Comparison of ENCODE assay signal across 8 mouse cellular contexts in genomic region chr11:16507385-16508051, GRCm38 (mm10). TPM values are rescaled to one million over a fixed set of nuclear protein-coding genes. Genes with fewer than 3 reads are reported as not detected.
DNase-seq lines count a peak whose midpoint lies in the region; ATAC-seq and TF ChIP-seq lines count a peak whose summit lies in the region.

No protein-coding gene starts in this region.

- intact Hi-C loops in gastrocnemius, adult 2 months (cut with DNase I) = loop anchor here (5.0 kb wide), 1 partner anchor 445 kb away; the partner anchor contains the start of gene Fbxo48
- intact Hi-C loops in gastrocnemius, postnatal 36 days (cut with DNase I) = no loop called here

- H3K27ac ChIP-seq in gastrocnemius, adult 2 months = peak overlapping the region; percentile 92
- H3K27ac ChIP-seq in bone marrow macrophage, adult 2 months (ENCODE audit: insufficient read depth, low read depth, low read length) = peak overlapping the region; percentile 26; the same call in 1 of the 2 replicates
- H3K27ac ChIP-seq in heart, embryonic 16.5 days (ENCODE audit: low read length) = peak overlapping the region; percentile 97
- peak overlapping the region; percentile 94 for H3K27ac ChIP-seq in neural tube, embryonic 13.5 days (replicated peaks)

- H3K9ac ChIP-seq in heart, embryonic 16.5 days (ENCODE audit: low read length) = peak overlapping the region; percentile 98
- H3K9ac ChIP-seq in neural tube, embryonic 13.5 days = peak overlapping the region; percentile 95

- 2% methylated on average over 26 of the region's 26 CpGs for WGBS in heart, embryonic 16.5 days
- WGBS in neural tube, embryonic 13.5 days = 5% methylated on average over 26 of the region's 26 CpGs

- H3K36me3 ChIP-seq in heart, embryonic 16.5 days (ENCODE audit: control insufficient read depth, insufficient read depth) = peaks cover 18% of the 10 kb centered on the region
- H3K36me3 ChIP-seq in neural tube, embryonic 13.5 days = peaks cover 31% of the 10 kb centered on the region

- no peak for TF ChIP-seq CTCF in gastrocnemius, adult 2 months (IDR thresholded peaks at IDR 0.05)
- TF ChIP-seq CTCF in bone marrow macrophage, adult 2 months (IDR thresholded peaks at IDR 0.05; ENCODE audit: low read depth, low read length) = no peak

- H3K4me2 ChIP-seq in heart, embryonic 16.5 days (ENCODE audit: low read depth, low read length) = peak overlapping the region; percentile 82
- H3K4me2 ChIP-seq in neural tube, embryonic 13.5 days = peak overlapping the region; percentile 79

- 0 out of 2 replicates have a peak, but pooled peaks cover 2% of the 10 kb centered on the region for H3K4me1 ChIP-seq in bone marrow macrophage, adult 2 months (ENCODE audit: control insufficient read depth, insufficient read depth, low read length)
- peaks cover 7% of the 10 kb centered on the region for H3K4me1 ChIP-seq in heart, embryonic 16.5 days (ENCODE audit: control insufficient read depth, insufficient read depth, low read length)
- H3K4me1 ChIP-seq in neural tube, embryonic 13.5 days (replicated peaks) = peaks cover 22% of the 10 kb centered on the region

- peak; percentile 60 for ATAC-seq in heart, embryonic 16.5 days (replicated peaks; ENCODE audit: extremely low read depth, insufficient read depth, low FRiP score)
- peak; percentile 85 for ATAC-seq in neural tube, embryonic 13.5 days (ENCODE audit: low read depth)

- no peaks in the 10 kb centered on the region for H3K27me3 ChIP-seq in heart, embryonic 16.5 days (ENCODE audit: control insufficient read depth, insufficient read depth, low read length)
- H3K27me3 ChIP-seq in neural tube, embryonic 13.5 days = no peaks in the 10 kb centered on the region

- no peak for DNase-seq in gastrocnemius, adult 2 months
- DNase-seq in gastrocnemius, postnatal 36 days = no peak
- DNase-seq in 416B (ENCODE audit: low read depth) = peak; percentile 42
- peak; percentile 36 for DNase-seq in liver
- DNase-seq in adrenal gland, postnatal 4 days (ENCODE audit: low spot score in 2 of 2) = no peak

- H3K9me3 ChIP-seq in heart, embryonic 16.5 days (replicated peaks; ENCODE audit: control insufficient read depth, low read length) = no peaks in the 10 kb centered on the region
- no peaks in the 10 kb centered on the region for H3K9me3 ChIP-seq in neural tube, embryonic 13.5 days

- H3K4me3 ChIP-seq in gastrocnemius, adult 2 months = peak overlapping the region; percentile 95
- peak overlapping the region; percentile 74 for H3K4me3 ChIP-seq in bone marrow macrophage, adult 2 months (ENCODE audit: insufficient read depth, low read length)
- peak overlapping the region; percentile 93 for H3K4me3 ChIP-seq in heart, embryonic 16.5 days (ENCODE audit: low read length)
- peak overlapping the region; percentile 75 for H3K4me3 ChIP-seq in neural tube, embryonic 13.5 days

- no peak for TF ChIP-seq POLR2A in bone marrow macrophage, adult 2 months (IDR thresholded peaks at IDR 0.05; ENCODE audit: borderline replicate concordance, low read depth, low read length)

RNA-seq across cellular contexts. Expression of gene Sec61g, which starts 0.8 kb away (rescaled TPM):
- 1 to 10 TPM; 2.3 to 3.5 TPM for total RNA-seq in gastrocnemius, adult 2 months (2021)
- total RNA-seq in gastrocnemius, postnatal 36 days (2021) = 1 to 10 TPM; 1.9 to 2.6 TPM
- 7.1 and 57.4 TPM in 2 replicates for polyA plus RNA-seq in bone marrow macrophage, adult 2 months (2012; ENCODE audit: insufficient read depth, insufficient read length, missing spikeins)
- 20.1 and 25.5 TPM in 2 replicates for polyA plus RNA-seq in heart, embryonic 16.5 days (2015; fragmentation: Nextera tagmentation; extraction: Ambion mirVana)
- 33.7 and 36.7 TPM in 2 replicates for polyA plus RNA-seq in neural tube, embryonic 13.5 days (2015; fragmentation: Nextera tagmentation; extraction: Ambion mirVana)
- 10 to 100 TPM; 14.5 to 17.4 TPM for total RNA-seq in adrenal gland, postnatal 4 days (2021)

Comparison
In these comparisons a context has a peak if more than half of its experiments do, and no peak if none do; other contexts are left out.
1. DNase-seq: peak in 416B (single experiment) and liver (single experiment); none in gastrocnemius, adult 2 months (single experiment), gastrocnemius, postnatal 36 days (0 of 2) and adrenal gland, postnatal 4 days (0 of 2).
2. H3K27ac ChIP-seq: peak in every context shown above with its lines; median percentile 97 in heart, embryonic 16.5 days; 94 in neural tube, embryonic 13.5 days; 92 in gastrocnemius, adult 2 months; 26 in bone marrow macrophage, adult 2 months.
3. Peak in every context shown above with its lines, with median percentiles within 50 percentile points of each other: H3K4me3 ChIP-seq.